Mouse (Mus musculus): ENCODE data around the gene Map3k5.

DNA sequence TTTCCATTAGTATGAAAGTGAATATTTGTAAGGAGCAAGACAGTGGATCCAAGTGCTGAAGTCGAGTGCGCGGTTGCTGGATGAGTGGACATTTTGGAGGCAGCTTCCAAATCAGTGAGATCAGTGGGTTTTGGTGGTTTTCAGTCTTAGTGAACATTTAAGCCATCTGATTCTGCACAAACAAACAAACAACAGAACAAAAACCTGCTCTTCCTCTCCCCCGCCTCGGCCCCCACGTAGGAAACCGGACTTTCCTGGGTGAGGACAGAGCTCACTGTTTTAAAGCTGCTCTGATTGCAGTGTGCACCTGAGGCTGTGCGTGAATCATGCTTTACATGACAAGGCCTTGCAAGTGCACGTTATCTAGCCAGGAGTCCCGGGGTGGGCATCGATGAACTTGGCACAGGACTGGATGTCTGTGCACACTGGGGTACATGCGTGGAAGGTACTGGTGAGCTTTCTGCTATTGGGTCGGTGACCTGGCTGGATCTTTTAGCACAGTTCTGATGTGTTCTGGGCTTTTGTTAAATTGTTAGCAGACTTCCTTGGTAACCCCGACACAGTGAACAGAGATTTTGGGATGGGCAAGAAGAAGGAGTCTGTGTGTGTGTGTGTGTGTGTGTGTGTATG, 35.7 kb downstream of the Map3k5 start:
- TF ChIP-seq GATA1 (IDR thresholded peaks at IDR 0.05; ENCODE audit: borderline replicate concordance, low read length) (no peak), FLI1 (IDR thresholded peaks at IDR 0.05; ENCODE audit: low read length) (no peak)
